13 mouse cellular contexts compared by ENCODE assay signal in genomic region chr13:52233971-52234370, GRCm38 (mm10).
DNase-seq lines count a peak whose midpoint lies in the region; ATAC-seq lines count a peak whose summit lies in the region.
"Had no signal": no experiment of that assay in that cellular context is flagged by ENCODE, and none has a peak within 500 bp of the region (broad histone marks: within the 10 kb centered on the region; RNA-seq: fewer than 3 reads in every experiment).

No protein-coding gene starts in this region.

- H3K4me3 ChIP-seq in midbrain, embryonic 16.5 days (ENCODE audit: low read depth, low read length) = no peak overlapping the region
- H3K4me3 ChIP-seq: embryonic facial prominence, embryonic 15.5 days; midbrain, embryonic 10.5 days; neural tube, embryonic 12.5 days; stomach, embryonic 15.5 days had no signal

- DNase-seq in kidney, postnatal 10 days = peak; percentile 27
- DNase-seq in kidney, postnatal 25 days = no peak
- peak; percentile 46 for DNase-seq in MN1 (ENCODE audit: low spot score)
- peak; percentile 58 for DNase-seq in adrenal gland, postnatal 10 days
- peak; percentile 45 to 56 for DNase-seq in heart, postnatal 14 days
- DNase-seq in natural killer cell, adult 2 months (ENCODE audit: low spot score in 2 of 2) = no peak
- DNase-seq: cerebellum, postnatal 36 days had no signal

- peaks cover 5% of the 10 kb centered on the region; the same call in 1 of the 2 replicates for H3K4me1 ChIP-seq in midbrain, embryonic 16.5 days (ENCODE audit: control insufficient read depth, insufficient read depth, low read length)
- H3K4me1 ChIP-seq: embryonic facial prominence, embryonic 15.5 days; neural tube, embryonic 12.5 days; stomach, embryonic 15.5 days had no signal

- intact Hi-C loops in heart, postnatal 14 days (cut with DNase I) = no loop called here

- ATAC-seq in midbrain, embryonic 16.5 days = no peak
- ATAC-seq: forebrain, embryonic 16.5 days had no signal

- WGBS in midbrain, embryonic 16.5 days = 76% methylated on average over 5 of the region's 5 CpGs

- H3K9ac ChIP-seq in midbrain, embryonic 16.5 days (ENCODE audit: low read depth, low read length) = no peak overlapping the region
- H3K9ac ChIP-seq: embryonic facial prominence, embryonic 15.5 days; neural tube, embryonic 12.5 days; stomach, embryonic 15.5 days had no signal

- no peak overlapping the region for H3K27ac ChIP-seq in midbrain, embryonic 16.5 days (ENCODE audit: low read length)
- H3K27ac ChIP-seq: embryonic facial prominence, embryonic 15.5 days; midbrain, embryonic 10.5 days; neural tube, embryonic 12.5 days; stomach, embryonic 15.5 days had no signal

- H3K9me3 ChIP-seq in midbrain, embryonic 16.5 days (replicated peaks; ENCODE audit: control insufficient read depth, low read length, poor library complexity, severe bottlenecking) = no peaks in the 10 kb centered on the region
- H3K9me3 ChIP-seq: embryonic facial prominence, embryonic 15.5 days; midbrain, embryonic 10.5 days; neural tube, embryonic 12.5 days; stomach, embryonic 15.5 days had no signal

- H3K4me2 ChIP-seq in midbrain, embryonic 16.5 days (ENCODE audit: low read length) = no peak overlapping the region
- H3K4me2 ChIP-seq: embryonic facial prominence, embryonic 15.5 days; neural tube, embryonic 12.5 days; stomach, embryonic 15.5 days had no signal

- no peaks in the 10 kb centered on the region for H3K27me3 ChIP-seq in midbrain, embryonic 16.5 days (ENCODE audit: control insufficient read depth, insufficient read depth, low read depth, low read length)
- H3K27me3 ChIP-seq: embryonic facial prominence, embryonic 15.5 days; neural tube, embryonic 12.5 days; stomach, embryonic 15.5 days had no signal

- H3K36me3 ChIP-seq in midbrain, embryonic 16.5 days (ENCODE audit: control insufficient read depth, insufficient read depth, low read length) = no peaks in the 10 kb centered on the region
- H3K36me3 ChIP-seq: embryonic facial prominence, embryonic 15.5 days; midbrain, embryonic 10.5 days; neural tube, embryonic 12.5 days; stomach, embryonic 15.5 days had no signal

Comparison
In these comparisons a context has a peak if more than half of its experiments do, and no peak if none do; other contexts are left out.
1. DNase-seq: peak in kidney, postnatal 10 days (single experiment), MN1 (single experiment), adrenal gland, postnatal 10 days (single experiment) and heart, postnatal 14 days (2 of 2); none in kidney, postnatal 25 days (0 of 2) and natural killer cell, adult 2 months (0 of 2).